Mouse (Mus musculus): Measurements from ENCODE around the gene Snf8. TPM values are rescaled to one million over a fixed set of nuclear protein-coding genes. Genes with fewer than 3 reads are reported as not detected.
A peak's percentile ranks its signal among the peaks of the same experiment; 100 is the strongest.

Gene Snf8
- polyA plus RNA-seq (2016; fragmentation: Nextera tagmentation; extraction: Ambion mirVana), result 111 and 126 TPM in 2 replicates

DNA sequence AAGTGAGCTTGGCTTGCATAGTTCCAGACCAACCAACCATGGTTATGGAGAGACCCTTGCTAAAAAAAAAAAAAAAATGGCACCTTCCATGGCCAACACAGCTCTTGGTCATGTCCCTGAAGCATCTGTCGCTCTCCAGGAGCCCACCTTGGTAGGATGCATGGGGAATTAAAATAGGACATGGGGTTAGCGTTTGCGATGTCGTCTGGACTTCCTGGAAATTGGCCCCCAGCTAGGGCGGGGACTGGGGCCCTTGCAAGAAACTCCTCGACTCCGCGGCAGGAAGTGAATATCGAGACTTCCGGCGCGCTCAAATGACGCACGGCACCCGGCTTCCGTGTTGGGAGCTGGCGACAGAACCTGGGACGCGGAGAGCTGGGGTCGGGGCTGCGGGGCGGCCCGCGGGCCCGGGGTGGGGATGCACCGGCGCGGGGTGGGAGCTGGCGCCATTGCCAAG, at the start of gene Snf8:
Gene Snf8, plus strand, starts transcription at position 290 of the 457 bp plus-strand sequence.
- H3K27ac ChIP-seq (replicated peaks), result peak within 1 kb of the TSS; percentile 68
- peak within 1 kb of the TSS; percentile 93 for H3K4me2 ChIP-seq (replicated peaks)
- H3K36me3 ChIP-seq, result peaks cover 10% of the 10 kb centered on the region
- 0 out of 2 replicates have a peak, but pooled peaks cover 3% of the 10 kb centered on the region for H3K27me3 ChIP-seq
- peak within 1 kb of the TSS; percentile 87 for H3K4me3 ChIP-seq
- peak within 1 kb of the TSS; percentile 81 for H3K9ac ChIP-seq (replicated peaks)
- H3K9me3 ChIP-seq, result no peaks in the 10 kb centered on the region
- peaks cover 13% of the 10 kb centered on the region for H3K4me1 ChIP-seq
- ATAC-seq (ENCODE audit: low FRiP score, low read depth), result peak; percentile 58; the same call in 1 of the 2 replicates
- under 1% methylated on average over 28 of the region's 29 CpGs for WGBS

DNA sequence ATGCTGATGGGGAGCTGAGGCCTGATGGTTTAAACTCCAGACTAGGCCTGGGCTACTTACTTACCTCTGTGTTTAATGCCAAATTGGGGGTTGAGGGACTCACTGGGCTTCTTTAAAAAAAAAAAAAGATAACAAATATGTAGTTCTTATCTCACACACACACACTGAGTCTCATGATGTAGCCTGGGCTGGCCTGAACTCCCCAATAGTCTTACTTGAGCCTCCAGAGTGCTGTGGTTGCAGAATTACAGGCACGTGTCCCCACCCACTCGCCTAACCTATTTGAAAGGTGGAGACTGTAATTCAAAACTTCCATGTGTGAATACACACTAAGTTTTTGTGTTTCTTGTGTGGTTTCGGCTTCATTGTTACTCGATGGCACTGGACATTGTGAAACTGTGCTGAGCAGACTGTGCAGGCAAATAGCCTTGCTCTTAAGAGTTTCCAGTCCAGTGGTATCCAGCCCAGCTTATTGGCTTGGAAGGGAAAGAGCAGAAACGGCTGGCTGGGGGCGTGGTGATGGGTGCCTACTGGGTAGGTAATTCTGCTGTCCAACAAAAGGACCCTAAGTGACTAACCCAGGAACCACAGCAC, 46.7 kb upstream of the Snf8 start:
- Histone ChIP-seq H3K9me3 (no peaks in the 10 kb centered on the region), H3K4me2 (replicated peaks) (0 out of 2 replicates have a peak overlapping the region, but pooled peaks have one; percentile 3), H3K9ac (replicated peaks) (no peak overlapping the region), H3K4me1 (peaks cover 61% of the 10 kb centered on the region), H3K4me3 (no peak overlapping the region), H3K36me3 (peaks cover 6% of the 10 kb centered on the region; the same call in 1 of the 2 replicates), H3K27me3 (no peaks in the 10 kb centered on the region), H3K27ac (replicated peaks) (peak overlapping the region; percentile 56; the same call in 1 of the 2 replicates)
- 79% methylated on average over 6 of the region's 6 CpGs for WGBS
- no peak for ATAC-seq (ENCODE audit: low FRiP score, low read depth)

GRCm38 (mm10) chr11:95988533-95988932, 46.2 kb upstream of the Snf8 start:
- Histone ChIP-seq H3K36me3 (peaks cover 6% of the 10 kb centered on the region; the same call in 1 of the 2 replicates), H3K27ac (replicated peaks) (peak overlapping the region; percentile 56), H3K4me1 (peaks cover 61% of the 10 kb centered on the region), H3K4me3 (no peak overlapping the region), H3K4me2 (replicated peaks) (0 out of 2 replicates have a peak overlapping the region, but pooled peaks have one; percentile 3), H3K27me3 (no peaks in the 10 kb centered on the region), H3K9me3 (no peaks in the 10 kb centered on the region), H3K9ac (replicated peaks) (no peak overlapping the region)
- ATAC-seq (ENCODE audit: low FRiP score, low read depth), result no peak
- WGBS, result 70% methylated on average over 9 of the region's 9 CpGs

GRCm38 (mm10) chr11:95989864-95990263, 44.8 kb upstream of the Snf8 start:
- Histone ChIP-seq H3K36me3 (peaks cover 14% of the 10 kb centered on the region), H3K9ac (replicated peaks) (peak overlapping the region; percentile 74; the same call in 1 of the 2 replicates), H3K4me2 (replicated peaks) (peak overlapping the region; percentile 75), H3K4me3 (peak overlapping the region; percentile 46), H3K9me3 (no peaks in the 10 kb centered on the region), H3K4me1 (peaks cover 59% of the 10 kb centered on the region), H3K27me3 (no peaks in the 10 kb centered on the region), H3K27ac (replicated peaks) (peak overlapping the region; percentile 98)
- no peak for ATAC-seq (ENCODE audit: low FRiP score, low read depth)
- 27% methylated on average over 8 of the region's 8 CpGs for WGBS

GRCm38 (mm10) chr11:95990431-95990830, 44.3 kb upstream of the Snf8 start:
- 7% methylated on average over 4 of the region's 4 CpGs for WGBS
- Histone ChIP-seq H3K4me3 (peak overlapping the region; percentile 46), H3K27ac (replicated peaks) (peak overlapping the region; percentile 98), H3K27me3 (no peaks in the 10 kb centered on the region), H3K9me3 (no peaks in the 10 kb centered on the region), H3K36me3 (peaks cover 13% of the 10 kb centered on the region), H3K9ac (replicated peaks) (peak overlapping the region; percentile 74), H3K4me2 (replicated peaks) (peak overlapping the region; percentile 75), H3K4me1 (peaks cover 59% of the 10 kb centered on the region)
- ATAC-seq (ENCODE audit: low FRiP score, low read depth), result 0 out of 2 replicates have a peak, but pooled peaks have one; percentile 3

DNA sequence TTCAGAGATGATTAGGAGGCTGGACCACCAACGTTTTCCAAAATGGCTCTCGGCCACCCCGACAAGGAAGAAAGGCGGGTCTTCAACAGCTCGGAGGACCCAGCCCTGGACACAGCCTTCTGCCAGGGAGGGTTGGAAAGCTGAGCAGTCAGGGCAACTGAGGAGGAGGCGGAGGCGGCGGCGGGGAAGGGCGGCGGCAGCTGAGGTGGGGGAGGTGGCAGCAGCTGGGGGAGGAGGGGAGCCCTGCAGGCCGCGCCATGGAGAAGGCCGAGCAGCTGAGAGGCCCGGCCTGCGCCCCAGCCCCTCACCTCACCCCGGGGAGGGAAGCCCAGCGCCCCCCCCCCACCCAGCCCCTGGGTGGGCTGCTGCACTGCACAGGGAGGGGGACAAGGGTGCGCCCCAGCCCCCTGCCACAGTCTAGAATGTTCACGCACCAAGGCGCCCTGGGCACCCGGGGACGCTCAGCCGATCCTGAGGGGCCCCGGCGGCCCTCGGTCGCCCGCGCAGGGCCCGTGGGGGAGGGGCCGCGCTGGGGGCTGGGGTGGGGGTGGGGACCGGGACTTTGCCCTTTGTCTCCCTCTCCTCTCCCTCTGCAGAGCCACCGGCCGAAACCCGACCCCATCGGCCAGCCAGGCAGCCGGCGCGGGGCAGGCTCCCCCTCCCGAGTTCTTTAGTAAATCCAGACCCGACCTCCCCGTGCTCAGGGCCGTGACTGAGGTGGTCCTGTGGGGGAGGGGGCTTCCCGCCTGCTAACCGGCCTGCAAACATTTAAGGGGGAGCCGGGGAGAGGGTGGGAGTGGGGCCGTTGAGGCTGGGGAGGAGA, 43.6 kb upstream of the Snf8 start:
- ATAC-seq (ENCODE audit: low FRiP score, low read depth), result peak; percentile 87
- peak overlapping the region; percentile 74 for H3K9ac ChIP-seq (replicated peaks)
- peak overlapping the region; percentile 98 for H3K27ac ChIP-seq (replicated peaks)
- no peaks in the 10 kb centered on the region for H3K9me3 ChIP-seq
- 3% methylated on average over 37 of the region's 49 CpGs for WGBS
- H3K27me3 ChIP-seq, result no peaks in the 10 kb centered on the region
- peaks cover 59% of the 10 kb centered on the region for H3K4me1 ChIP-seq
- peaks cover 18% of the 10 kb centered on the region for H3K36me3 ChIP-seq
- H3K4me3 ChIP-seq, result peak overlapping the region; percentile 46
- H3K4me2 ChIP-seq (replicated peaks), result peak overlapping the region; percentile 75

- Histone ChIP-seq H3K9ac (replicated peaks) (no peak overlapping the region), H3K36me3 (peaks cover 24% of the 10 kb centered on the region), H3K4me2 (replicated peaks) (no peak overlapping the region), H3K4me1 (peaks cover 47% of the 10 kb centered on the region), H3K27me3 (no peaks in the 10 kb centered on the region), H3K9me3 (no peaks in the 10 kb centered on the region), H3K27ac (replicated peaks) (no peak overlapping the region), H3K4me3 (no peak overlapping the region)
- whole genome bisulfite sequencing, result 96% methylated on average over 8 of the region's 8 CpGs
- no peak for ATAC-seq (ENCODE audit: low FRiP score, low read depth)
Observed at GRCm38 (mm10) chr11:95994151-95994550, 40.5 kb upstream of the Snf8 start.

GRCm38 (mm10) chr11:96003100-96003900, 31.4 kb upstream of the Snf8 start:
- Histone ChIP-seq H3K9ac (replicated peaks) (peak overlapping the region; percentile 95), H3K27me3 (no peaks in the 10 kb centered on the region), H3K36me3 (no peaks in the 10 kb centered on the region), H3K27ac (replicated peaks) (peak overlapping the region; percentile 69), H3K9me3 (no peaks in the 10 kb centered on the region), H3K4me1 (peaks cover 38% of the 10 kb centered on the region), H3K4me3 (peak overlapping the region; percentile 96), H3K4me2 (replicated peaks) (peak overlapping the region; percentile 83)
- ATAC-seq (ENCODE audit: low FRiP score, low read depth), result no peak
- under 1% methylated on average over 12 of the region's 12 CpGs for WGBS

DNA sequence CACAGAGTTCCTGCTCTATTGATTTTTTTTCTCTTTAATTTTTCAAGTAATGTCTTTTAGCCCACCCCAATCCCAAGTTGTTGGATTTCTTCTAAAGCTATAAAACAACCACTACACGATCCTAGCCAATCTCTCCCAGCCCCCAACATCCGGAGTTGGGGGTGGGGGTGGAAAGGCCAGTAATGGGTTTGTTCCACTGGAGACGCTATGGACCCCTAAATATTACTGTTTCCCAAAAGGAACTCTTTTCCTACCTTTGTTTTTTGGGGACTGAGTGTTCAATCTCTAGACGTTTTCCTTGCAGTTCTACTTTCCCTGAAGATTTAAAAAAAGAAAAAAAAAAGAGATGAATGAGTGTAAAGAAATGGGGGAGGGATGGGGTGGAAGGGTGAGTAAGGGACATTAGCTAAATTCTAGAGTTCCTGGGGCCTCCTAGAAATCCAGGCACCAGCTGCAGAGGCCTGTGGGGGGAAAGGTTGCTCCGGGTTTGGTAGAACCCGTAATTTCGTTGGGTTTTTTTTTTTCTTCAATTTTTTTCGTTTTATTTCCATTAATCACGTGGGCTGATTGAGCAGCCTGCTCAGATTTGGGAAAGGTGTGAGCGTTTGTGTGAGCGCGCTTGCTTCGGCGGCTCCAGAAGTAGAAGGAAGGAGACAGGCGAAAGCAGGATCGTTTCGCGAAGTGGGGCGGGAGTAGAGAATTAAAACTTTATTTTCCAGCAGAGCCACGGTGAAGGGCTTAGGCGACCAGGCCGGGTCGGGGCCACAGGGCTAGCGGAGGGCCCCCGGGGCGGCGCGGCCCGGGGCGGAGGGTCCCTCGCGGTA, 30.5 kb upstream of the Snf8 start:
- H3K9ac ChIP-seq (replicated peaks), result peak overlapping the region; percentile 95
- ATAC-seq (ENCODE audit: low FRiP score, low read depth), result no peak
- peaks cover 41% of the 10 kb centered on the region for H3K4me1 ChIP-seq
- peak overlapping the region; percentile 96 for H3K4me3 ChIP-seq
- H3K4me2 ChIP-seq (replicated peaks), result peak overlapping the region; percentile 83
- peak overlapping the region; percentile 99 for H3K27ac ChIP-seq (replicated peaks)
- H3K9me3 ChIP-seq, result no peaks in the 10 kb centered on the region
- no peaks in the 10 kb centered on the region for H3K27me3 ChIP-seq
- no peaks in the 10 kb centered on the region for H3K36me3 ChIP-seq
- WGBS, result under 1% methylated on average over 32 of the region's 32 CpGs

GRCm38 (mm10) chr11:96004793-96005402, 29.8 kb upstream of the Snf8 start:
- H3K4me3 ChIP-seq, result peak overlapping the region; percentile 96
- H3K4me1 ChIP-seq, result peaks cover 38% of the 10 kb centered on the region
- H3K36me3 ChIP-seq, result no peaks in the 10 kb centered on the region
- WGBS, result under 1% methylated on average over 31 of the region's 57 CpGs
- H3K9me3 ChIP-seq, result no peaks in the 10 kb centered on the region
- H3K9ac ChIP-seq (replicated peaks), result peak overlapping the region; percentile 95
- no peaks in the 10 kb centered on the region for H3K27me3 ChIP-seq
- H3K27ac ChIP-seq (replicated peaks), result peak overlapping the region; percentile 99
- ATAC-seq (ENCODE audit: low FRiP score, low read depth), result no peak
- H3K4me2 ChIP-seq (replicated peaks), result peak overlapping the region; percentile 83

Data from midbrain, embryonic 12.5 days (tissue).